Mouse (Mus musculus) Muller cell, postnatal 12 days (primary cell): ENCODE data around the gene Fbxl19.

Source experiments
- DNase-seq: peaks from one replicate; pipeline ENCODE4 v3.0.0-alpha.2; 2015; ENCODE audit errors: inconsistent ontology term

The Fbxl19 gene

DNA sequence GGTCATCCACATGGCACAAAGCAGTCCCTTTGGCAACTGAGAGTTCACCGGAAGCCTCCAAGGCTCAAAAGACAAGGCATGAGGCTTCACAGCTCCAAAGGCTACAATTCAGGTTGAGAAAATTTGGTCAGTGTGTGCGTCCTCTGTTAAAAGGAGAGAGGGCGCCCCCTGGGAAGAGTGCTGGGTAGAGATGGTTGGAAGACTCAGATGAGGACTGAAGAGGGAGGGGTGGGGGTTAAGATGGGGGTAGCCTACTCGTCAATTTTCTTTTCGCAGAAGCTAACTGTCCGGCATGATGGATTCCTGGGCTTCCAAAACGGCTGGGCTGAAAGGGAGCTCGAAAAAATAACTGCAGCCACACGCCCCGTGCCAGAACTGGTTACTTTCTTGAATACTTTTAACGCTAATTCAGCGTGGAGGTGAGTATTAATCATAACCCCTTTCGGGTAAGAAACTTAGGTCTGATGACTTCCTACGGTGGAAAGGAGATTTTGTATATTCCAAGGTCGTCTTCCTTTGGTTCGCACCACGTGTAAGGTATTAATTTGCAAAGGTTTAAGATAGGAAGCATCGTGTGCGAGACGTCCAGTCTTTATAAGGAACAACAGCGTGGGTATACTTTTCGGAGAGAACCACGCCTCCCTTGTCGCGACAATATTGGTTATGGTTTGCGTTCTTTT, at the start of gene Fbxl19:
Fbxl19 (plus strand) TSS at position 178 of the 680 bp plus-strand sequence.
- peak; percentile 86 for DNase-seq

- DNase-seq = no peak
These were observed 45.4 kb upstream of the Fbxl19 start for GRCm38 (mm10) chr7:127698986-127699385.

- no peak for DNase-seq
These were observed 43.5 kb upstream of the Fbxl19 start for GRCm38 (mm10) chr7:127700712-127701331.

DNA sequence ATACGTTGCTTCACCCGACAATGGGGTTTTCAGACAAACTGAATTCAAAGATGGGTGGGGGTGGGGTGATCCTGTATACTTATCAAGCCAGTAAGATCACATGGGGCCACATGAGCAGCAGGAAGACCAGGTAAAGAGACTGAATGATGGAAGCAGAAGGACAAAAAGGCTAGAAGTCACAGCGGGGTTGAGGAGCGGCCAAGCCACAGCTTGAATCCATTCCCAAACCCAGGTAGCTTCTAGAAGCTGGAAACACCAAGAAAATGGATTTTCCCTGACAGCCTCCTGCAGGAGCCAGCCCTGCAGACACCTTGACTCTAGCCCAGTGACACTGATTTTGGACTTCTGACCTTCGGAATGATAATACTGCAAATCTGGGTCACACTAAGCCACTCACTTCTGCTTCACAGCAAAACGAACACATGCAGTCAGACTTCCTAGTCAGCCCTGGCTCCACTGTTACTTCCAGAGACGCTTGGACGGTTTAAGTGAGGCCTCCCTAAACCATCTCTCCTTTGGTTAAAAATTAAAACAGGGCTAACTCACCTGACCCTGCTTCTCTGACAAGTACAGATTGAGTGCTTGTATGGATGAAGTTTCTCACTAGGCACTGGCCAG, 40.7 kb upstream of the Fbxl19 start:
- DNase-seq = no peak

DNA sequence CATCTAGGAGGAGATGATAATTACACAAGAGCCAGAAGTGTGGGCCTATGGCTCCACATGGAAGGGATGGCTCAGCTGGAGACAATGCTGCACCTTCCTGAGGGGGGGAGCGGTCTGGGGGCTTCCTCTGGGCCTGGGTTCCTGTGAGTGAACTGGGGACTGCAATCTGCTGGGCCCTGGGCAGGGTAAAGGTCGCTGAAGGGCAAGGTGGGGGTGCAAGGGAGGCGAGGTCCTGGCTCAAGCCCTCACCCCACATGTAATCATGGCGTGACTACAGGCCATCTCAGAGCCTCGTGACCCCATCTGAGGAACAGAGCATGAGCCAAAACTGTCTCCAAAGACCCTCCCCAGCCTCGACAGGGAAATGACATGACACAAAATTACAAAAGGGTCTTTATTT, 39.7 kb upstream of the Fbxl19 start:
- no peak for DNase-seq

DNA sequence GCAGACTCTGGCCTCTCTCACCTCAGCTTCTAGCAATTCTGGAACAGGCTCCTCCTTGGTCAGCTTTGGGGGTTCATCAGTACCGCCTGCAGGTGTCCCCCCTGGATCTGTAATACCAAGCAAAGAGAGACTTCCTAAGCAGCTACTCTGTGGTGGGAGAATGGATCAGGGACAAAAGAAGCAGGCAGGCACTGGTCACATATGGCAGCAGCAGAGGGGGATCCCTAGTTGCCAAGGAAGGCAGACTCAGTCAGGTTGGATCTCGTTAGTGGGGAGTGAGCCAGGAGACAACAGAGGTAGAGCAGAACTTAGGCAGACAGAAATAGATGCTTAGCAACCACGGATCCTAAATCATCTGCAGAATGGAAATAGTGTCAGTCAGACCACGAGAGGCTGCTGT, 38.6 kb upstream of the Fbxl19 start:
- DNase-seq = no peak

- DNase-seq = no peak
These were observed 37.0 kb upstream of the Fbxl19 start for GRCm38 (mm10) chr7:127707045-127707956.

- no peak for DNase-seq
These were observed 36.5 kb upstream of the Fbxl19 start for GRCm38 (mm10) chr7:127707957-127708206.

DNA sequence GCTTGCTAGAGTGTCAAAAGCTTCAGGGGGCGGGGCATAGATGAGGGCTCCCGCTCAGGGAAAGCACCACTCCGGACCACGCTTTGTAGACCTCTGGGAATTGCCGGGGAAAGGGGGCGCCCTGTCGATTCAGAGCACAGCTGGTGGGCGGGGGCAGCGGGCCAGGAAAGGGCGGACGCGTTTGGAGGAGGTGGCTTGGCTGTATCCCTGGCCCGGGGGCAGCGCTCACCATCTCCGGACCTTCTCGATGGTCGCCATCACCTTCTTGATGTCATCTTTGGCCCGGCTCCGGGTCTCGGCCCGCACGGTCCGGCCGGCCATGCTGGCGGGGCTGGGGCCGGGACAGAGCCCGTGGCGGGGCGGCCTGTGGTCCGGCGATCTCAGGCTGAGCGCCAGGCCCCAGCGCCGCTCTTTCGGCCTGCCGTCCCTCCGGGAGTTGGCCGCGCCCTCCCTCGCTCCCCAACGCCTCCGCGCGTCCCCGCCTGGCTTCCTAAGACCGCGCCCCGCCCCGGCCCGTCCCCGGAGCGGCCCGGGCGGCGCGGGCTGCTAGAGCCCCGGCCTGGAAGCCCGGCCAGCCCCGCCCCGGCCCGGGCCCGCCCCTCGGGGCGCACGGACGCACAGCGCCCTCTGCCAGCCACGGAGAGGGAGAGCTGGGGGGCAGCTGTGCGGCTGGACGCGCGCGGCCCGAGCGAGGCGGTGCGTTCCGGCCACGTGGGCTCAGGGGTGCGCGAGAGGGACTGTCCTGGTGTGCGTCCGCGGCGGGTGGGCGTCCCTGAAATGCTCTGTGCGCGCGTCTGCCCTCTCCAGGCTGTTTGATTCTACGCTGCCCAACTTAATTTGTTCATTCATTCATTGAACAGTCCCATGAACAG, 35.9 kb upstream of the Fbxl19 start, which contains the start of gene Bcl7c:
Bcl7c (minus strand) TSS at position 727 of the 872 bp plus-strand sequence.
- peak; percentile 98 for DNase-seq

- no peak for DNase-seq
These were observed 34.9 kb upstream of the Fbxl19 start for GRCm38 (mm10) chr7:127709261-127709979.

GRCm38 (mm10) chr7:127711031-127711430, 33.3 kb upstream of the Fbxl19 start:
- DNase-seq = no peak

GRCm38 (mm10) chr7:127711456-127711855, 32.9 kb upstream of the Fbxl19 start:
- no peak for DNase-seq

DNA sequence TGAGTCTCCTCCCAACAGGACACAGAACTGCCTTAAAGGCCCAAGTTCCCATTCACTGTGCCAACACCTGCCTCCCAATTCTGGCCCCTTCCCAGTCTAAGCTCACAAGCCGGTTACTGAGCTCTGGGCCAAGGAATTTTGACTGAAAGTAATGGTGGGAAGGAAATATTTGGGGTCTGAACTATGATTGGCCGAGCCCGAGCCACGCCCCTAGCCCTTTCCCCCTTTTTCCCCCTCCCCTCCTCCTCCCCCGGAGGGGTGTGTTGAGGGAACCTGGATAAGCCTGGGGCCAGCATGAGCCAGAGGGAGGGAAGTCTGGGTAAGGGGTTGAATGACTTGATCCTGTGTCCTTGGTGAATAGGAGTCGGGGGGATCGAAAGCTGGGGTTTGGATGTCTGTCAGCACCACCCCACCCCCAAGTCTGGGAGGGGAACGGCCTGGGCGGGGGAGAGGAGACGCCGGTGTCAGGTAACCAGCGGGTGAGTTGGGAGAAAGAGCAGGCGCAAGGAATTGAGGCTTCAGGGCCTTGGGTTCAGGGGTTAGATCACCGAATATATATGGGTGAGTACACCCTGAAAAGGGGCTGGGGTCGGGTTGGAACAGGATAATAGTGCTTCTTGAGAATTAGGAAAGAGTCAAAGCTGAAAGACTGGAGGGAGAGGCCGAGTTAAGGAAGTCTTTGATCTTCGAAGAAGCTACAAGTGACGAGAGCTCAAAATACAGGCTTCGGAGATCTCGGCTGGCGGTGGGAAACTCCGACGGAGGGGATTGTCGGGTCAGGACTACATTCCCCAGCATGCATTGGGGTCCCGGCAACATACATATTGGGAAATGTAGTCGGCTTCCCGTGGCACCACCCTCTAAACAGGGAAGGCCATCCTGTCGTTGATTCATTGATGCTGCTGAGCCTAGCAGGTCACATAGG, 31.6 kb upstream of the Fbxl19 start, which contains the start of gene Ctf1:
Ctf1 (plus strand) TSS at position 276 of the 925 bp plus-strand sequence.
- DNase-seq = peak; percentile 93

DNA sequence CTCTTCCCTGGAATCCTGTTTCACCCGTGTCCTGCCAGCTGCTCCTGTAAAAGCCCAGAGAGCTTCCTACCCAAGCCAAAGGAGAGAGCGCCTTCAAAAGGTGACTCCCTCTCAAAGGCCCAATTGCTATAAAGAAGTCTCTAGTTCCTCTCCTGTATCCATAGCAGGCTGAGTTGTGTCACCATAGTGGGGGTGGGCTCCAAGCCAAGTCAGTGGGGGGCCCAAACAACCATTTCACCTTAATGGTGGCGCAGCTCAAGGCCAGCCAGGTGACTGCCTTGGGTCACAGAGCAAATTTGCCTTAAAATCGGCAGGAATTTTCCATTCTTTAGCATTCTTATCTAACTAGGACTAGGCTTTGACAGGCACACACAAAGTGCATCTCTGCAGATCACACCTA, 29.5 kb upstream of the Fbxl19 start:
- no peak for DNase-seq

GRCm38 (mm10) chr7:127716992-127717391, 27.4 kb upstream of the Fbxl19 start:
- DNase-seq = peak; percentile 58

DNA sequence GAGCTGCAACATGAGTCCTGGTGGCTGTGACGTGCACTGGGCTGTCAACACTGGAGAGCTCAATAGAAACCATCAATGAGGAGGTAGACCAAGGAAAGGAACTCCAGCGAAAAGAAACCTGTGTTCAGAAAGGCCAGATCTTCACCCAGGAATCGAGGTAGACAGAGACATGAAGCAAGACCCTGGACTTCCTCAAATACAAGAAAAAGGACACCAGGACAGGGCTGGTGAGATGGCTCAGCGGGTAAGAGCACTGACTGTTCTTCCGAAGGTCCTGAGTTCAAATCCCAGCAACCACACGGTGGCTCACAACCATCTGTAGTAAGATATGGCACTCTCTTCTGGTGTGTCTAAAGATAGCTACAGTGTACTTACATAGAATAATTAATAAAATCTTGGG, 26.0 kb upstream of the Fbxl19 start:
- DNase-seq = no peak

GRCm38 (mm10) chr7:127719258-127719657, 25.1 kb upstream of the Fbxl19 start:
- DNase-seq = no peak

DNA sequence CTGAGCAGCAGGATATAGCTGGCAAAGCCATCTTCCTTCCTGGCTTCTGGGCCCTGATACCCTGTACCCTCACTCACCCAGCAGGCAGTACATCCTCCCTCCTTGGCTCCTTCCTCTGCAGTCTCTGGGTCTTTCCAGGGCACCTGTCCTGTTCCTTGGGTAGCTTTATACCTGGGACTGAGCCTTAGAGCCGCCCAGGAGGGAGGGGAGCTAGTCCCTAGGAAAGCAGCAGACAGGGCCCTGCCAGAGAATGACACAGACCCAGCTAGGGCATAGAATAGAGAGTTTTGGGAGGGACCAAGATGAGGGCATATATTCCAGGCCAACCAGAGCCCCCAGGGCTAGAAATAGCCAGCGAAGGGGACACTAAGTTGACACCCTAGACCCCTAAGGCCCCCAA, 18.9 kb upstream of the Fbxl19 start:
- DNase-seq = no peak

- no peak for DNase-seq
These were observed 18.4 kb upstream of the Fbxl19 start for GRCm38 (mm10) chr7:127725924-127726323.
